Mouse (Mus musculus): Measurements from ENCODE around the gene Fam149a.

GRCm38 (mm10) chr8:45410146-45410880 is 28.2 kb upstream of the Fam149a start:
- TF ChIP-seq CTCF (IDR thresholded peaks at IDR 0.05; ENCODE audit: borderline replicate concordance, insufficient read depth, low read length) (no peak), POLR2A (IDR thresholded peaks at IDR 0.05; ENCODE audit: low read depth, low read length) (peak; percentile 53)
